Mouse (Mus musculus) left cerebral cortex, adult 9 months (tissue): ENCODE measurements around the gene Carmil1.

Source experiments
- DNase-seq, 2 experiments: peaks; one replicate each; pipeline ENCODE4 v3.0.0; 2022; ENCODE audit warnings: low spot score in 2 of 2

Carmil1 gene

DNA sequence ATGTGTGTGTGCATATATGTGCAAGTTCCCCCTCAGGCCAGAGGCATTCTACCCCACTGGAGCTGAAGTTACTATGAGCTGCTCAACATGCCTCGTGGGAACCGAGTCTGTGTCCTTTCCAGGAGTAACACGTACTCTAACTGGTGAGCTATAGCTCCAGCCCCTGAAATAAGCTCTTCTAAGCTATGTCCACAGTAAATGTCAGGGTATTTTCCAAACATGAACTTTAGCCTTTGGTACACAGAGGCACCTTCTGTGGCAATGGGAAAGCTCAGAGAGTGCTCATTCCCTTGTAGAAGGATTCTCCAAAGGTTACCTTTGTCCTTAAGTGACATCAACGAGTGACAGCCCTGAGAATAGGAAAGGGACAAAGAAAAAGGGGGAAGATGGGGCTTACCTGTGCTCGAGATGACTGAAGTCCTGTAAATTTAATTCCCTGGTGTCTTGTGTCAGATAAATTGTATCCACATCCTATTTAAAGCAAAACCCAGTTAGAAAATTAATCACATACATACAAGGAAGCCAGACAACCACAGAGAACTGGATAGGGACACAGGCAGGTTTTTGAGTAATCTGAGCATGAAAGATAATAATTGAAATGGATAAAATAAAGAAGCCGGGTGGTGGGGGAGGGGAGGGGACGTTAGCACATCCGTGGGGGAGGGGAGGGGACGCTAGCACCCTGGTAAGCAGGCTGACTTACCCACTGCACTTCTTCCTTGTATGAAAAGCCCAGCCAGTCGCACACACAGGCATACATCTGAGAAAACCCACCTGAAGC lies 126.1 kb downstream of the Carmil1 start:
- no peak for DNase-seq

DNA sequence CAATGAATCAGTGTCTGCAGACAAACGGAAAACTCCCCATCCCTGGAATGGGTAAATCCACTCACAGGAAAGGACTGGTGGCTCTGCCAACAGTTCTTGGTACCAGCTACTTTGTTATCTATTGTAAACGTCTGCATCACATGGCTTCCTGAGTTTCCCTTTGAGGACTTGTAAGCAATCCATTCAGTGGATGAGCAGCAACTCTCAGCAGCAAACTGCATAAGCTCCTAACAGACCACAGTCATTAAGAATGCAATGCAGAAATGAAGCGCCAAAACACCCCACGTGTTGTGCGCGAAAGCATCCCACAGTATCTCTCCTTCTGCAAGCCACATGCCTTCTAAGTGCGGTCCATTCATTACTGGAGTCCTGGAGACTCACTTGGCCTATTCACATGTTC lies 128.0 kb downstream of the Carmil1 start:
- DNase-seq: no peak

DNA sequence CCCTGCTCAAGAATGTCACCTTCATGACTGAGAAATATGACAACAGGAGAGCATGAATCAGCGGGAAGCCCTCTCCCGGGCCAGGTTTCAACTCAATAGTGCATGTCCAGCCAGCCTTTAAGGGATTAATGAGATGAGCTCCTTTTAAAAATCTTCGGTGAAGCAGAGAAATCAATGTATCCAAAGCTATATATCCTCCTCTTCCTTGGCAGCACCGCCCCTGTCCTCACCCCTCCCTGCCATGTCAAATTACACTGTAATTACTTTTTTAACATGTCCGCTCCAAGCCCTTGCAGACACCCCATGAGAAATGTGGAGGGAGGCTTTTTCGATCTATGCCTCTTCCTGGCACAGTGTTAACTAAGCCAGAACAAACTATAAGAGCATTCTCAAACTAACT lies 129.3 kb downstream of the Carmil1 start:
- DNase-seq: no peak

DNA sequence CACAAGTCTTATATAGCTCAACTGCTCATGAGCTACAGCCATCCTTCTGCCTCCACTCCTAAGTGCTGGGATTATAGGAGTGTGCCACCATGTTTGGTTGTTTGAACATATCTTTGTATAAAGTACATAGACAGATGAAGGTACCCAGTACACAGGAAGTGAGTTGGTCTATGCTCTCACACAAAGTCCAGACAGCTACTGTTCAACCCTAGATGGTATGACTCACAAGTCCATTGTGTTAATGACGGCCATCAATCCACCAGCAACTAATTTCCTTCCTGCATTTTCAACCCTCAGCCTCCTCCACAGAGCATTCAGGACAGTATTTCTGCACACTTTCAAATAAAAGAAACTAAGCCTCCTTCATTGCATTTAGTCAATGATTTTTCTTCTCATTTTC lies 132.0 kb downstream of the Carmil1 start:
- no peak for DNase-seq

DNA sequence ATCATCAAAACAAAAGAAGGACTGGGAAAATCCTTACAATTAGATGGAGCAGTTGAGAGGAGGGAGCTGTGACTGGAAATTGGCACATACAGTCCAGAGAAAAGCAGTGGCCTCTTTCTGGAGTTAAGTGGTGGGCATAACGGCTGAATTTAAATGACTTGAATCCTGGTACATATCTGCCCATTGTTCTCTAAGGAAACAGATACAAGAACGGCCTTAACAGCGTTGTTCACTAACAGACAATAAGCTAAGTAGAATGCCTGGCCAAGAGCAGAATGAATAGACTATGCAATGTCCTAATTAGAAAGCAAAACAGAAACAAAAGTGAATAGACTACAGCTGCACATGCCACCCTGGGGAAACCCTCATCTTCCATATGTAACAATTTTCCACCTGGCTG lies 133.6 kb downstream of the Carmil1 start:
- no peak for DNase-seq

DNA sequence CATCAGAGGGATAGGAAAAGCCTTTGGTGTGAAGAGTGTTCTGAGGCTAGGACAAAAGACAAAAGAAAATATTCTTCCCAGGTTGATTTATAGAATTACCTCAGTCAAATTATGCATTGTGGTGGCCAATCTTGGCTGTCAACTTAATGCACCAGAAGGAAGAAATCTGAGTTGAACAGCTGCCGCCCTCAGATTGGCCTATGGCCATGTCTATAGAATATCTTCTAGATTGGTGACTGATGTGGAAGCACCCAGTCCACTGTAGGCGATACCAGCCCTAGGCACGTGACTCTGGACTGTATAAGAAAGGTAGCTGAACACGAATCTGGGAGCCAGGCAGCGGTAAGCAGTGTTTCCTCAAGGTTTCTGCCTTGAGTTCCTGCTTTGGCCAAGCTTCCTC lies 134.1 kb downstream of the Carmil1 start:
- DNase-seq: peak in 1 of 2 experiments; percentile 43

DNA sequence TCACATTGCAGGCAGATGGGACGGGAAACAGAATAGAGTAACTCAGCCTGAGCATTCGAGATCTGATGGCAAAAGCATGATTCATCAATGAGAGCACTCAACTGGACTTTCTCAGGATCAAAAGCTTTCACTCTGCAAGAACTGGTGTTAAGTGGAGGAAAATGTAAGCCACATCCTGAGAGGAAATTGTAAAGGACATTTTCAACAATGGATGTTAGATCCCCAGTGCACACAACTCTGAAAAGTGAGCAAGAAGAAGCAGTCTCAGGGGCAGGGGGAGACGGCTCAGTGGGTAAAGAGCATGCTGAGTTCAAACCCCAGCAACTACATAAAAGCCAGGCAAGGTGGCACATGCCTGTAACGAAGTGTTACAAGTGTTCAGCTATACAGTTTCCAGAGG lies 135.7 kb downstream of the Carmil1 start:
- no peak for DNase-seq

DNA sequence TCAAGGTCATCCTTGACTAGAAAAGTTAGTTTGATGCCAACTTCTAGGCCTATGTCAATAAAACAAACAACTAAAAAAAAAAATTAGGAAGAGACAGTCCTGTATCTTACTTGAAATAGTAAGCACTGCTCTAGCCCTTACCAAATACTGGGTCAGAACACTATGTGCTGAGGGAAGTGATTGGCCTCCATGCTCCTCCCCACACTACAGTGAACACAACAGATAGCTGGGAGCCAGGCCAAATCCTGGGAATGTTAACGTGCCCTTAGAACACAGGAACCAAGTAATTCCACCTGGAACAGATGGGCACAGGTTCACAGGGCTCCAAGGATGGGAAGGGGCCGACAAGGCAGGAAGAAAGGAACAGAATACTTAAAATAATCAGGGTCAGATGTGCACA lies 136.5 kb downstream of the Carmil1 start:
- DNase-seq: no peak

DNA sequence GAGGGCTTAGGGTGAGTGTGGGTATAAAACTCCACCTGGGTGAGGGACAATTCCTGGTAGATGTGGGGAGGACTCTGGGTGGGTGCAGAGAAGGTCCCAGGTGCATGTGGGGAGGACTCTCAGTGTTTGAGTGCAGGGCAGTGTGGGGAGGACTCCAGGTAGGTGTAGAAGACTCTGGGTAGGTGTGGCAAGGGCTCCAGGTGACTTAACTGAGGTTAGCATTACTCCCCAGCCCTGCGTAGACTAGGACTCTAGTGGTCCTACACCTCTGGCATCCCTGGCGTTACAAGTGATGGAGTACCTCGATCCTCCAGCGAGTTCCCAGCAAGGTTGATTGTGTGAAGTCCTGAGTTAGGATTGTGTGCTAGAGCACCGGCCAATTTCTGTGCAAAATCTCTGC lies 143.8 kb downstream of the Carmil1 start:
- no peak for DNase-seq

DNA sequence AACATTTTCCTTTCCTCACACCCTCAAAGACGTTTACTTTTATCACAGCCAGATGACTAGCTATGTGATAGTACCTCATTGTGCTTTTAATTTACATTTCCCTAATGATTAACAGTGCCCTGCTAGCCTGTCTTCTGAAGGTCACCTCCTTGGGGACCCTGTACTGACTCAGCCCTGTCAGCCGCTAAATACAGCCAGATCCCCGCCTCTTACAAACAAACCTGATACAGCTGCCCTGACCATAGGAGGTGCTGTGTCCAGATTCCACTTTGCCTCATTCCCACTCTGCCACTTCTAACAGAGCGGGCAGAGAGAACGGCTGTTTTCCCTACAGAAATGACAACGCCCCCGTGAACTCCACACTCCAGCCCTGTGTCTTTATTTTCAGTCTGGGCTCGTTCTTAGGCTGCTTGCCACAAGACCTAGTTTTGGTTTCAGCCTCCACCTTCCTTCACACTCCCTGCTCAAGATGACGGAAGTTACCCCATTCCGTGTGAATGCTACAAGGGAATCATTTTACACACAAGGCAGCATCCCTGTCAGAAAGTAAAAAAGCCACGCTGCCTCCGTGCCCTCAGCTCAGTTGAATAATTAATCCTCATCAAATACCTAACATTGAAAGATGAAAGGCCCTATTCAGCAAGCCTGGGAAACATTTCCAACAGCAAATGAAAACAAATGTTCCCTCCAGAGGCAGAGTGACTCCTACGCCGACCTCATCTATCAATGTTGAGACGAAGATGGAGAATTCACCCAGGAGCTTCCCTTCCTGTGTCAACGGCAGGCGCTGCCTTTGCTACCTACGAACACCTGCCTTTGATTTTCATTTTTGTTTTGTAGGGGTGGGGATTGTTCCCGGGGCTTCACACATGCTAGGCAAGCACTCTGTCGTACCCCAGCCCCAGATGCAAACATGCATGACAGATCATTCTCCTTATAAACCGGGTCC lies 145.0 kb downstream of the Carmil1 start:
- DNase-seq: peak in 1 of 2 experiments; percentile 39

DNA sequence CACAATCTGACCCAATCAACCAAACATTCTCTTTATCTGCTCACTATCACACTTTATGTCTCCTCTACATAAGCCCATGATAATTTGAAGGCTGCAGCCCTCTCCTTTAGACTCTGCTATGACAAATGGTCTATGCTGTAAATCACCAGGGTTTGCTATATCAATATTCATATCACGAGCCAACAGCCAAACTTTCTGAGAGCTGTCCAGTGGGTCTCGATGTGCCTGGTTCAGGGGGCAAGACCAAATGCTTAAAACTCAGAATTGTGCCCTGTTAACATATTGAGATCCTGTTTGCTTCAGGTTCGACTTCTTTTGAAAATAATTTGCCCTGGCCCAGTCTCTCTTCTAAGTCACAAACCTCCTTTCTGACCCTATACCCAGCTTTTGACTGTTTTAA lies 147.7 kb downstream of the Carmil1 start:
- no peak for DNase-seq

DNA sequence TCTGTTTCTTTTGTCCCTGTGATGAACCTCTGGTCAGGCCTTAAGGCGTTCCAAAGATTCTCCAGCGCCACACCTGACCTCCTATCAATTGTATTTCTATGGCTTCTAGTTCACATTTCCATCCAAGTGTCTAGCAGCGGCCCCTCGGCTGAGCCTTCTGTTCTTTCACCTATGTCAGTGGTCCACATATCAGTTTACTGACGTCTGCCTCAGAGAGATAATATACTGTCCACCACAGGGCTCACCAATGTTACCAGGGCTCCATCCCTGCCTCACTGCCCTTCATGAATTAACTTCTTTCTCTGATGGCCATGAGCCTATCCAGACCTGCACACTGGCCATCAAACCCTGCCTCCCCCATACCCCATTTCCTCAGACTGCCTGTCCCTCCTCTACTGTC lies 149.3 kb downstream of the Carmil1 start:
- no peak for DNase-seq

DNA sequence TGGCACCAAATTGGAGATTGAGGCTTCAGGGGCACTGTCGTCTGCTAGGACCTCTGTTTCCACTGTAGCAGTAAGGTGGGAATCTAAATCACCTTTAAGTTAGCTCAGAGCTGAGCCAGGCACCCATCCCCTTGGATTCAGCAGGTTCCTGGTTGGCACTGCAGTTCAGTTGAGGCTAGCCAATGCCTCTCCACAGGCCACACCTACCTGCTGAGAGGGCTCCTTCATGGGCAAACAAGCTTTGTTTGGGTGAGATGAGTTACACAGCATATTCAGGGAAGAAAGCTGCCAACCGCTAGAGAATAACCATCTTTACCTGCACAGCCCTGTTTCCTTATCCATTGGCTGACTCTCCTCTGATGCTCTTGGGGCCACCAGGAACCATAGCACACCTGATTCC lies 149.9 kb downstream of the Carmil1 start:
- no peak for DNase-seq

DNA sequence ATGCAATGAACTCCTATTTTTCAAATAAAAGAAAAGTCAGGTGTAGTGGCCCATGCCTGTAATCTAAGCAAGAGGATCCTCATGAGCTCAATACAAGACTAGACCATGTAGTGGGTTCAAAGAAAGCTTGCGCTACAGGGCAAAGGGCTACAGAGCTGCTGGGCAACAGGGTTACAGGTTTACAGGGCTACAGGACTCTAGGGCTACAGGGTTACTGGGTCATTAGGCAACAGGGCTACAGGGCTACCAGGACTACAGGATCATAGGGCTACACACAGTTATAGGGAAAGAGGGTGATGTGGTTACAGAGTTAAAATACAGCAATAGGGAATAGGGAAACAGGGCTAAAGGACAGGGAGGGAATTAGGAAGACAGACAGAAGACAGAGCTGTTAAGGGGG lies 151.9 kb downstream of the Carmil1 start:
- DNase-seq: no peak

DNA sequence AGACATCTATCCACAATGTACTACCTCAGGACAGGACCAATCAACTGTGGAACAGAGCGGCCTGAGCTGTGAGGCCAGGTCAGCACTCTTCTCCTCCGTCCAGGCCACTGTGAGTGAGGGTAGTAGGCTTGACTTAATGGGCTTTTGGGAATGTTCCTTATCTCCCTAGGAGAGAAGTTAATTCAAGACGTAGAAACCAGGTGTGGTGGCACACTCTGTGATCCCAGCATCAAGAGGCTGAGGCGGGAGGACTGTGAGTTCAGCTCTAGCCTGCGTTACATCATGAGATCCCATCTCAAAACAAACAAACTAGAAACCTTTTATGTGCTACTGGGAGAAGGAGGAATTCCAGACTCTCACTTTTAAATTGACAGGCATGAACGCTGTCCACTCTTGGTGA lies 154.7 kb downstream of the Carmil1 start:
- no peak for DNase-seq

DNA sequence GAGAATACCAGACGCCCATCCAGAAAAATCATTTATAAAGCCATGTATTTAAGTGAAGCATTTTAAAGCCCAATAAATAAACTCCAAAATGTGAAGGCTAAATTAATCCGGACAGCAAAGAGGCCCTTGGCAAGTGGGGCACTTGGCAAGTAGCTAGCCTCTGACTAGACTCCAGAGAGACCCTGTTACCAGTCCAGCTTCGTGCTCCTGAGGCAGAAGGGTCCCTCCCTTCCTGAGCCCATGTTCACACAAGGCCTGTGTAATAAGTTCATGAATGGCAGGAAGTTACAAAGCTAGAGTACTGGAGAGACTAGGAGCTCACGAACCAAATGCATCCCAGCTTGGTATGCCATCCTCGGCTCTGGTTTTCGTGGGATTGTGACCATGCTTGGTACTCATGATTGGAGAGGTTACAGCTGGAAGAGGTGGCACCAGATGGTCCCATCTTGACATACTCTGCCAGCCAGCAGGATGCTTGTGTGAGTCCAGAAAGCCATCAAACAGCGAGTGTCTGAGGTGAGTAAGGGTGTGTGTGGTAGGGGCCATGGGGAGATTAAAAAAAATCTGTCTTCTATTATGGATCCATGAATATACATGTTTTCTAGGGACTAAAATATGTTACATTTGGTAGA lies 163.3 kb downstream of the Carmil1 start:
- DNase-seq: no peak

DNA sequence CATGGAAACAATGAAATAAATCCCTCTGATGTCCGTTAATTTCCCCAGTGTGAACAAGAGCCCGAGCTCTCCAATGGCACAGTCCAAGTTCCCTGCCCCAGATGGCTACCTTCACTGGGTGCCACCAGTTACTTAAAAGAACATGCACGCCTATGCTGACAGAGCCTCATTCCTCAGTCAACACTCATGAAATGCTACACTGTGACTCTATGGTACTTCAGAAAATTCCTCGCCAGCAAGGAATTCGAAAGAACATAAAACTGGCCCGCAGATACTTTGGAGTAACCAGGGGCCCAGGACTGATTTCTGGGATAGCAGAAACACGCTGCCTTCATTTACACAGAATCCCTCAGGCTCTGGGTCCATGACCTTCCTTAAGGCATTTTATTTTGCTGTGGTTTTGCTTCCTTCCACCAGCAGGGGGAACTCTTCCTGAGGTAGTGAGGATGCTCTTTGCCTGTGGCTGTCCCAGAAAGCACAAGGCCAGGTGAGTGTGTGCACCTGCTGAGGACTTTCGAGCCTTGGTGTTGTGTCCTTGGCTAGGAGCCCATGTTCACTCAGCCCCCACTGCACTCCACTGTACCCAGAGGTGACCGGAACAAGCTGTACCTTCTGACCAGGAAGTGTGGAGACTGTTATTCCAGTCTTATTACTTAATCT lies 167.8 kb downstream of the Carmil1 start:
- peak in 1 of 2 experiments; percentile 61 for DNase-seq

DNA sequence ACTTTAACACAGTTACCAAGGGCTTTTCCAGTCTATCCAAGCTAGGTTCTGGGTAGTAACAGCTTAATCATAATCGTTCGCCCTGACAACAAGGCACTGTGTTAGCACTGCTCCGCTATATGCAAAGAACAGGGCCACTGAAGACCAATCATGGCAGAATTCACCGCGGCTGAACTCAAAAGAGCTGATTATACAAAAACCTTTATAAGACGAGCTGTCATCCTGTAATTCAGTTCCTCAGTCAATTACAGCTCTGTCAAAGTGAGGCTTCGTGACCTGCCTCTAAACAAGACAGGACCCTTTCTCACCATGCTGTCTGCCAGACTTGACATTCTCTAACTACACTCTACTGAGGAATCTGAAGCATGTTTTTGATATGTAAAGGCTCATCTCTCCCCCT lies 170.3 kb downstream of the Carmil1 start:
- DNase-seq: no peak

DNA sequence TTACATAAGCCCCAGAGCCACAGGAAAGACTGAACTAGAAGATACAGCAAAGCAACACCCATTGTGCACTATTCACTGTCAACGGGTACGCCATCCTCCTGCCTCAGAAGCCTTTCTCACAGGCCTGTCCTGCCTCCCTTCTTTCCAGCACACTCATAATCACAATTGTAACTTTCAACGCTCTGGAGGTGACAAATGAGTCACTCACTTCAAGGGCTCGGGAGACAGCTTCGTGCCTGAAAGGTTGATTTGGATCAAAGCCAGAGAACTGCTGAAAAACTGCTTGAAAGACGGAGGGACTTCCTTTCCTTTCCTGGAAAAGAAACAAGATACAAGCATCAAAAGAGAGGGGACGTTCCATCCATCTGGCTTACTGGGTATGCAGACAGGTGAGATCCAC lies 172.3 kb downstream of the Carmil1 start:
- DNase-seq: no peak

DNA sequence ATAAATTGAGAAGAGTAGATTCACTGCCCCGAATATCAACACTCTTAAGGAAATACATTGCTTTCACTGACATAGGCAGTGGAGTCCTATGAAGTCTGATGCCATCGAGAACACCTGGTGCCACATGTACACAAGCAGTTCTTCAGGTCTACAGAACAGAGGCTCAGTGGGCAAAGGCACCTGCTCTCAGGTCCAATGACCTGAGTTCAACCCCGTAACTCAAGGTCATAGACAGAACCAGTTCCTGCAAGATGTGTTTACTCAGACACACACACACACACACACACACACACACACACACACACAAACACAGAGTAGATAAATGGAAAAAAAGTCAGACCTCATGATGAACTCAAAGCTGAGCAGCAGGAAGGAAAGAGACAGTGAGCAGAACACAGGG lies 173.5 kb downstream of the Carmil1 start:
- no peak for DNase-seq

DNA sequence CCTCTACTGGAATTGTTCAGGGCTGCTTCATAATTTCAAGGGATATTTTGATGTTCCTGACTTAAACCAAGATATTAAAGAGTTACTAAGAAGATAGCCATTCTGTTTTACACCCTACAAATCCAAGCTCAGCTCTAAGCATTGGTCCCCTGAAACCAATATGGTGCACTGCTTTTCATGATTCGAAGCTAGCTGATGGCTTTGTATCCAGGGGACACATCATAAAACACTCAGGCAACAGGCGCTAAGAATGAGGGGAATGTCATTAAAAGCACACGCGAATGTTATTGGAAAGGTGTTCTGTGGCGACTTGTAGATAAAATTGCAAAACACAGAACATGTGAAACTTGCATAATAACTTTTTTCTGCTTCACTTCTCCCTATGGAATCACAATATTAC lies 174.8 kb downstream of the Carmil1 start:
- no peak for DNase-seq

DNA sequence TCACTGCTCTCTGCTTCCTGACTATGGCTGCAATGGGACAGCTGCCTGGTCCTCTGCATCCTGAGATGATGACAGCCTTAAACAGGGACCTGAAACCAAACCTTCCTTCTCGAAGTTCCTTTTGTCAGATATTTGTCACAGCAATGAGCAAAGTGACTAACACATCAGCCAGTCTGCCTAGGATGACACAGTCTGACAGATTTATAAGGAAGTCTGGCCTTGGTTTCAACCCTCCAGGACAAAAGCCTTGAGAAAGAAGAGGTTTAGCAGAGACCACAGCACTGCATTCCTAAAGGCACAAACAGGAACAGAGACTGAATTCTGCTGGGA lies 175.3 kb downstream of the Carmil1 start:
- DNase-seq: no peak
